33 mouse cellular contexts compared by ENCODE assay signal in the genomic region with DNA sequence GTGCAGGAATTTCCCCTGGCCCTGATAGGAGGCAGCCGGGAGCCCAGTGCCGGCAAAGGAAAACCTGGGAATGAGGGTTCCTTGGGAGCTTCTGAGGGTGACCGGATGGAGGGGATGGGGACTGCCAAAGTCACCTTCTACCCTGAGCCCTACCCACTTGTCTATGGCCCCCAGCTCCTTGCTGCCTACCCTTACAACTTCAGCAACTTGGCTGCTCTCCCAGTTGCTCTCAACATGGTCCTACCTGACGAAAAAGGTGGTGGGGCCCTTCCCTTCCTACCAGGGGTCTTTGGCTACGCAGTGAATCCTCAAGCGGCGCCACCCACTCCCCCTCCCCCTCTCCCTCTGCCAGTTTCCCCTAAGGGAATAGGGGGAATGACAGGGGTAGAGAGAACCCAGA. TPM values are rescaled to one million over a fixed set of nuclear protein-coding genes. Genes with fewer than 3 reads are reported as not detected.
DNase-seq lines count a peak whose midpoint lies in the region; ATAC-seq lines count a peak whose summit lies in the region.
"Had no signal": no experiment of that assay in that cellular context is flagged by ENCODE, and none has a peak within 500 bp of the region (broad histone marks: within the 10 kb centered on the region; RNA-seq: fewer than 3 reads in every experiment).

No protein-coding gene starts in this region.

- H3K27me3 ChIP-seq in heart, embryonic 15.5 days, result no peaks in the 10 kb centered on the region
- peaks cover 47% of the 10 kb centered on the region for H3K27me3 ChIP-seq in liver, embryonic 11.5 days (replicated peaks; ENCODE audit: control insufficient read depth, insufficient read depth, low read length)
- H3K27me3 ChIP-seq in limb, embryonic 10.5 days (ENCODE audit: low read depth, poor library complexity, severe bottlenecking), result peaks cover 79% of the 10 kb centered on the region
- H3K27me3 ChIP-seq: CH12.LX; midbrain, embryonic 15.5 days had no signal

- 0 out of 2 replicates have a peak, but pooled peaks have one; percentile 20 for ATAC-seq in heart, embryonic 15.5 days (replicated peaks; ENCODE audit: insufficient number of reproducible peaks, insufficient read depth, low FRiP score, low read depth)
- ATAC-seq in liver, embryonic 11.5 days (replicated peaks; ENCODE audit: low FRiP score), result no peak
- ATAC-seq: activated CD4-positive, CD25-positive, alpha-beta regulatory T cell, adult 4 months; forebrain, embryonic 16.5 days; intestine, embryonic 16.5 days; liver, embryonic 12.5 days; liver, postnatal 0 days; midbrain, embryonic 15.5 days had no signal

- H3K9me3 ChIP-seq in heart, embryonic 15.5 days (replicated peaks), result no peaks in the 10 kb centered on the region
- H3K9me3 ChIP-seq in liver, embryonic 11.5 days (ENCODE audit: control insufficient read depth, low read length), result no peaks in the 10 kb centered on the region
- H3K9me3 ChIP-seq in limb, embryonic 10.5 days (replicated peaks), result no peaks in the 10 kb centered on the region
- H3K9me3 ChIP-seq: hindbrain, embryonic 12.5 days; limb, embryonic 12.5 days; liver, embryonic 12.5 days; midbrain, embryonic 15.5 days had no signal

- 0 out of 2 replicates have a peak, but pooled peaks cover 7% of the 10 kb centered on the region for H3K36me3 ChIP-seq in heart, embryonic 15.5 days
- H3K36me3 ChIP-seq in liver, embryonic 11.5 days (ENCODE audit: control insufficient read depth, insufficient read depth, low read length), result no peaks in the 10 kb centered on the region
- H3K36me3 ChIP-seq in limb, embryonic 10.5 days, result 0 out of 2 replicates have a peak, but pooled peaks cover 2% of the 10 kb centered on the region

- WGBS in heart, embryonic 15.5 days, result 40% methylated on average over 7 of the region's 7 CpGs
- 48% methylated on average over 7 of the region's 7 CpGs for WGBS in liver, embryonic 11.5 days
- 35% methylated on average over 7 of the region's 7 CpGs for WGBS in limb, embryonic 10.5 days

- H3K4me2 ChIP-seq in heart, embryonic 15.5 days, result no peak overlapping the region
- no peak overlapping the region for H3K4me2 ChIP-seq in liver, embryonic 11.5 days
- H3K4me2 ChIP-seq: hindbrain, embryonic 12.5 days; limb, embryonic 12.5 days; liver, embryonic 12.5 days; midbrain, embryonic 15.5 days had no signal

- DNase-seq in cerebellum, adult 9-11 months, result peak; percentile 49
- DNase-seq in cerebellum, postnatal 36 days, result no peak
- DNase-seq in heart, adult 18-20 months, result no peak
- DNase-seq in liver, embryonic 11.5 days (ENCODE audit: low spot score), result peak; percentile 28
- DNase-seq in liver, result no peak
- no peak for DNase-seq in limb, embryonic 10.5 days (ENCODE audit: low spot score)
- no peak for DNase-seq in thymus, postnatal 10 days (ENCODE audit: low spot score in 2 of 2)
- DNase-seq: adrenal gland, adult 2 months; adrenal gland, postnatal 36 days; gastrocnemius, adult 2 months; gastrocnemius, postnatal 36 days; kidney, adult 9 months; liver, postnatal 0 days; lung, postnatal 10 days; right cerebral cortex, postnatal 25 days; thymus, adult 18-20 months; thymus, postnatal 36 days had no signal

- peaks cover 29% of the 10 kb centered on the region for H3K4me1 ChIP-seq in heart, embryonic 15.5 days (replicated peaks)
- H3K4me1 ChIP-seq in liver, embryonic 11.5 days (replicated peaks; ENCODE audit: control insufficient read depth, insufficient read depth, low read length), result no peaks in the 10 kb centered on the region
- peaks cover 19% of the 10 kb centered on the region for H3K4me1 ChIP-seq in limb, embryonic 10.5 days
- H3K4me1 ChIP-seq: midbrain, embryonic 15.5 days had no signal

- no peak overlapping the region for H3K9ac ChIP-seq in heart, embryonic 15.5 days
- no peak overlapping the region for H3K9ac ChIP-seq in liver, embryonic 11.5 days (ENCODE audit: low read depth, low read length)
- H3K9ac ChIP-seq: hindbrain, embryonic 12.5 days; limb, embryonic 12.5 days; liver, embryonic 12.5 days; liver, postnatal 0 days; midbrain, embryonic 15.5 days had no signal

- no peak overlapping the region for H3K27ac ChIP-seq in heart, embryonic 15.5 days
- H3K27ac ChIP-seq in liver, embryonic 11.5 days (ENCODE audit: low read depth, low read length), result no peak overlapping the region
- 0 out of 2 replicates have a peak overlapping the region, but pooled peaks have one; percentile 14 for H3K27ac ChIP-seq in limb, embryonic 10.5 days
- H3K27ac ChIP-seq: gastrocnemius, adult 2 months; hindbrain, embryonic 12.5 days; limb, embryonic 12.5 days; liver, embryonic 12.5 days; midbrain, embryonic 15.5 days had no signal

- H3K4me3 ChIP-seq in heart, embryonic 15.5 days, result no peak overlapping the region
- no peak overlapping the region for H3K4me3 ChIP-seq in liver, embryonic 11.5 days (ENCODE audit: low read depth, low read length)
- no peak overlapping the region for H3K4me3 ChIP-seq in limb, embryonic 10.5 days
- H3K4me3 ChIP-seq: erythroblast, embryonic 14.5 days; gastrocnemius, adult 2 months; hindbrain, embryonic 12.5 days; limb, embryonic 12.5 days; liver, embryonic 12.5 days; midbrain, embryonic 15.5 days had no signal

RNA-seq across cellular contexts. Expression of a gene that starts 13.3 kb away (rescaled TPM):
- 3.1 and 3.8 TPM in 2 replicates for polyA plus RNA-seq in heart, embryonic 15.5 days (2015; fragmentation: Nextera tagmentation; extraction: Ambion mirVana)
- 10 to 100 TPM; 41.7 to 44.7 TPM for total RNA-seq in heart, adult 18-20 months (2021)
- 0.90 and 1.0 TPM in 2 replicates for polyA plus RNA-seq in liver, embryonic 11.5 days (2014; fragmentation: Nextera tagmentation; extraction: Ambion mirVana)
- 0.25 and 0.59 TPM in 2 replicates for polyA plus RNA-seq in limb, embryonic 10.5 days (2016; fragmentation: Nextera tagmentation; extraction: Ambion mirVana)

RNA-seq across cellular contexts. Expression of a gene that starts 16.8 kb away (rescaled TPM):
- polyA plus RNA-seq in heart, embryonic 15.5 days (2015; fragmentation: Nextera tagmentation; extraction: Ambion mirVana), result 5.4 and 7.5 TPM in 2 replicates
- total RNA-seq in heart, adult 18-20 months (2021), result 1 to 10 TPM; 2.0 to 4.6 TPM
- 1.3 and 1.4 TPM in 2 replicates for polyA plus RNA-seq in liver, embryonic 11.5 days (2014; fragmentation: Nextera tagmentation; extraction: Ambion mirVana)
- polyA plus RNA-seq in limb, embryonic 10.5 days (2016; fragmentation: Nextera tagmentation; extraction: Ambion mirVana), result 0.87 and 2.5 TPM in 2 replicates
- polyA plus RNA-seq: erythroblast, embryonic 14.5 days had no signal

RNA-seq across cellular contexts. Expression of a gene that starts 17.2 kb away (rescaled TPM):
- 0.16 and 0.48 TPM in 2 replicates for polyA plus RNA-seq in heart, embryonic 15.5 days (2015; fragmentation: Nextera tagmentation; extraction: Ambion mirVana)
- total RNA-seq in heart, adult 18-20 months (2021), result not detected
- not detected in 2 replicates for polyA plus RNA-seq in liver, embryonic 11.5 days (2014; fragmentation: Nextera tagmentation; extraction: Ambion mirVana)
- polyA plus RNA-seq in limb, embryonic 10.5 days (2016; fragmentation: Nextera tagmentation; extraction: Ambion mirVana), result 0.09 and 0.10 TPM in 2 replicates
- total RNA-seq: adrenal gland, adult 2 months; adrenal gland, postnatal 36 days; CH12.LX; gastrocnemius, adult 2 months; gastrocnemius, postnatal 36 days; heart, adult 8-10 months; left cerebral cortex, adult 18-20 months; left cerebral cortex, postnatal 14 days; neutrophil, adult 5-6 weeks had no signal
- polyA plus RNA-seq: activated CD4-positive, CD25-positive, alpha-beta regulatory T cell, adult 4 months; adrenal gland, adult 2 months; erythroblast, embryonic 14.5 days; forebrain, embryonic 11.5 days; liver, embryonic 12.5 days; liver, postnatal 0 days; neural tube, embryonic 11.5 days had no signal

RNA-seq across cellular contexts. Expression of a gene that starts 20.5 kb away (rescaled TPM):
- polyA plus RNA-seq in heart, embryonic 15.5 days (2015; fragmentation: Nextera tagmentation; extraction: Ambion mirVana), result 10.9 and 18.3 TPM in 2 replicates
- 10 to 100 TPM; 27.4 to 33.4 TPM for total RNA-seq in heart, adult 18-20 months (2021)
- polyA plus RNA-seq in liver, embryonic 11.5 days (2014; fragmentation: Nextera tagmentation; extraction: Ambion mirVana), result 46.1 and 48.9 TPM in 2 replicates
- 41.8 and 47.0 TPM in 2 replicates for polyA plus RNA-seq in limb, embryonic 10.5 days (2016; fragmentation: Nextera tagmentation; extraction: Ambion mirVana)

RNA-seq across cellular contexts. Expression of a gene that starts 22.7 kb away (rescaled TPM):
- polyA plus RNA-seq in heart, embryonic 15.5 days (2015; fragmentation: Nextera tagmentation; extraction: Ambion mirVana), result 1.8 and 2.9 TPM in 2 replicates
- 1 to 10 TPM; 2.6 to 3.0 TPM for total RNA-seq in heart, adult 18-20 months (2021)
- 1.2 TPM in 2 replicates for polyA plus RNA-seq in liver, embryonic 11.5 days (2014; fragmentation: Nextera tagmentation; extraction: Ambion mirVana)
- polyA plus RNA-seq in limb, embryonic 10.5 days (2016; fragmentation: Nextera tagmentation; extraction: Ambion mirVana), result 0.40 and 0.55 TPM in 2 replicates
- total RNA-seq: neutrophil, adult 5-6 weeks had no signal
- polyA plus RNA-seq: activated CD4-positive, CD25-positive, alpha-beta regulatory T cell, adult 4 months had no signal

Comparison
In these comparisons a context has a peak if more than half of its experiments do, and no peak if none do; other contexts are left out.
1. DNase-seq: peak in cerebellum, adult 9-11 months (single experiment) and liver, embryonic 11.5 days (single experiment); none in cerebellum, postnatal 36 days (0 of 2), heart, adult 18-20 months (0 of 2), liver (single experiment), limb, embryonic 10.5 days (single experiment) and thymus, postnatal 10 days (0 of 2).